In the genomic region with DNA sequence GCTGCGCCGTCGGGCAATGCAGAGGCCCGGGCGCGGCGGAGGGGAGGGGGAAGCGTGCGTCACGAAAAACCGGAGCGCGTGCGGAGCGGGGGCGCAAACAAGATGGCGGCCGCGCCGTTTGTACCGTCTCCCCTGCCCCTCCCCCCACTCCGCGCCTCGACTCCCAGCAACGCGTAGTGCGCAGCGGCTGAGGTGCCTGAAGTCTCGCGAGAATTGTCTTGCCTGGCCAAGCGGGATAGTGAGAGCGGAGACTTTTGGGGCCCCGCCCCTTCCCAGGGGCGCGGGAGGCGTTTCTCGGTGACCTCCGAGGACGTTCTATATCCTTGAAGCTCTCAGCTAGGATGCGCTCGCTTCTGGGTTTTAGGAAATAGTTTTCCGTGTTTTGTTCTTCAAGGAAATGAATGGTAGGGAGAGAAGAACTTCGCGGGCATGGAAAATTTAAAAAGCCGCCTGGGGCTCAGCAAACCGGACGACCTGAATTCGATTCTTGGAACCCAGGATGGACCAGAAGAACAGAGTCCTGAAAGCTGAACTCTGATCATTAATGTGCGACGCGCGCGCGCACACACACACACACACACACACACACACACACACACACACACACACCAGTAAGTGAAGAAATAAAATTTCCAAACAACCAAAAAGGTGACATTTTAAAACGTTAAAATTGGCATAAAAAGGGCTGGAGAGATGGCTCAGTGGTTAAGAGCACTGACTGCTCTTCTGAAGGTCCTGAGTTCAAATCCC, we compare ENCODE assay signal across 8 mouse cellular contexts. TPM values are rescaled to one million over a fixed set of nuclear protein-coding genes. Genes with fewer than 3 reads are reported as not detected.
DNase-seq lines count a peak whose midpoint lies in the region; ATAC-seq lines count a peak whose summit lies in the region.

No protein-coding gene starts in this region.

- H3K4me1 ChIP-seq in hindbrain, embryonic 16.5 days (ENCODE audit: control insufficient read depth, insufficient read depth, low read depth, low read length): peaks cover 13% of the 10 kb centered on the region

- under 1% methylated on average over 44 of the region's 55 CpGs for WGBS in hindbrain, embryonic 16.5 days
- 2% methylated on average over 42 of the region's 55 CpGs for WGBS in macrophage (ENCODE audit: missing documents)

- peak overlapping the region; percentile 96 for H3K9ac ChIP-seq in hindbrain, embryonic 16.5 days (ENCODE audit: low read depth, low read length)

- H3K36me3 ChIP-seq in hindbrain, embryonic 16.5 days (ENCODE audit: control insufficient read depth, insufficient read depth, low read length): no peaks in the 10 kb centered on the region
- no peaks in the 10 kb centered on the region for H3K36me3 ChIP-seq in macrophage (ENCODE audit: inconsistent target)

- DNase-seq in WW6 (ENCODE audit: low read depth, low spot score): peak; percentile 95
- DNase-seq in cerebellum, postnatal 4 days (ENCODE audit: low spot score in 2 of 2): peak; percentile 96 to 98
- DNase-seq in gastrocnemius, adult 18-20 months (ENCODE audit: low spot score): peak; percentile 97
- peak; percentile 97 for DNase-seq in left cerebral cortex, adult 18-20 months (ENCODE audit: low spot score in 2 of 2)
- DNase-seq in right cerebral cortex, adult 18-20 months: peak; percentile 97
- peak; percentile 99 for DNase-seq in urinary bladder, postnatal 14 days (ENCODE audit: low spot score)

- no peaks in the 10 kb centered on the region for H3K27me3 ChIP-seq in hindbrain, embryonic 16.5 days (replicated peaks; ENCODE audit: control insufficient read depth, insufficient read depth, low read length)

- H3K4me2 ChIP-seq in hindbrain, embryonic 16.5 days (ENCODE audit: low read length): peak overlapping the region; percentile 82

- H3K27ac ChIP-seq in hindbrain, embryonic 16.5 days (ENCODE audit: low read depth, low read length): peak overlapping the region; percentile 100
- H3K27ac ChIP-seq in macrophage: peak overlapping the region; percentile 63

- no peaks in the 10 kb centered on the region for H3K9me3 ChIP-seq in hindbrain, embryonic 16.5 days (ENCODE audit: control insufficient read depth, low read length)

- ATAC-seq in hindbrain, embryonic 16.5 days: peak; percentile 96

- H3K4me3 ChIP-seq in hindbrain, embryonic 16.5 days (ENCODE audit: low read length): peak overlapping the region; percentile 83
- H3K4me3 ChIP-seq in macrophage (ENCODE audit: inconsistent target): peak overlapping the region; percentile 25

- H3K79me2 ChIP-seq in macrophage (ENCODE audit: inconsistent target): peaks cover 43% of the 10 kb centered on the region

RNA-seq across cellular contexts. Expression of gene Nfyc, which starts 5.6 kb away (rescaled TPM):
- total RNA-seq in gastrocnemius, adult 18-20 months (2021): 10 to 100 TPM; 35.5 to 38.0 TPM
- 75.8 and 86.0 TPM in 2 replicates for polyA plus RNA-seq in hindbrain, embryonic 16.5 days (2015; fragmentation: Nextera tagmentation; extraction: Ambion mirVana)
- total RNA-seq in left cerebral cortex, adult 18-20 months (2021): 10 to 100 TPM; 45.1 to 49.4 TPM
- total RNA-seq in macrophage (2018; cell fraction: chromatin; rRNA removed): 10 to 100 TPM in 24 of 26 experiments, 1 to 10 TPM in 2; 9.0 to 34.9 (median 22.4) TPM
- total RNA-seq in macrophage (2018; cell fraction: cytosol; rRNA removed): 10 to 100 TPM; 15.4 to 27.0 (median 22.8) TPM
- total RNA-seq in macrophage (2018; cell fraction: nucleus; rRNA removed): 10 to 100 TPM in 24 of 26 experiments, 1 to 10 TPM in 2; 7.9 to 23.8 (median 16.4) TPM
- polyA plus RNA-seq in macrophage (2018): 20.0 to 28.3 TPM (median 28.1 TPM) in 3 replicates

RNA-seq across cellular contexts. Expression of gene Rims3, which starts 28.9 kb away (rescaled TPM):
- total RNA-seq in gastrocnemius, adult 18-20 months (2021): under 1 TPM in 1 of 2 experiments, not detected in 1; 0.05 TPM
- 24.0 and 28.6 TPM in 2 replicates for polyA plus RNA-seq in hindbrain, embryonic 16.5 days (2015; fragmentation: Nextera tagmentation; extraction: Ambion mirVana)
- total RNA-seq in left cerebral cortex, adult 18-20 months (2021): 100 to 1,000 TPM; 194 to 217 TPM
- 10 to 100 TPM in 9 of 26 experiments, 1 to 10 TPM in 11, under 1 TPM in 6; 0.38 to 27.8 (median 3.2) TPM for total RNA-seq in macrophage (2018; cell fraction: chromatin; rRNA removed)
- total RNA-seq in macrophage (2018; cell fraction: cytosol; rRNA removed): 1 to 10 TPM in 13 of 26 experiments, under 1 TPM in 13; 0.22 to 7.5 (median 1.2) TPM
- 10 to 100 TPM in 4 of 26 experiments, 1 to 10 TPM in 16, under 1 TPM in 6; 0.12 to 22.4 (median 2.7) TPM for total RNA-seq in macrophage (2018; cell fraction: nucleus; rRNA removed)
- 0.49 to 0.67 TPM (median 0.54 TPM) in 3 replicates for polyA plus RNA-seq in macrophage (2018)

Comparison
In these comparisons a context has a peak if more than half of its experiments do, and no peak if none do; other contexts are left out.
1. Peak in every context shown above with its lines: DNase-seq, ATAC-seq, H3K4me3 ChIP-seq and H3K27ac ChIP-seq.
2. RNA of gene Rims3, which starts 28.9 kb away (total RNA-seq): 194 to 217 TPM in left cerebral cortex, adult 18-20 months; 0.05 TPM in gastrocnemius, adult 18-20 months; every median in the first group is over 100 times any median in the second.